Mouse (Mus musculus): ENCODE results near the gene Tnrc18. TPM values are rescaled to one million over a fixed set of nuclear protein-coding genes. Genes with fewer than 3 reads are reported as not detected.

Gene Tnrc18
- polyA plus RNA-seq, 1 experiment from 2014 or later: 36.4 TPM

DNA sequence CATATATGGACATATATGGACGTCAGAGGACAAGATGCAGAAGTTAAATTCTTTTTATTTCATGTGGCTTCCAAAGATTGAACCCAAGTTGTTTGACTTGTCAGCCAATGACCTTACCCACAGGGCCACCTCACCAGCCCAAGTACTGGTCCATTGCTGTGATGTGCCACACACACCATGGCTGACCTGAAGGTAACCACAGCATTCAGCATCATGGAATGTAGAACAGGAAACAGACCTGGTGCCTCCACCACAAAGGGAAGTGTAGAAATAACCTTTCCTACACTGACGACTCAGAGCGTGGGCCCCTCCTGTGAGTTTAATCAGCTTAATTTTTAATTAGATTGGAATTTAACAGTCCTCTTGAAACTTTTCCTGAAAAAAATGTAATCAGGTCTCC is 127.1 kb downstream of the Tnrc18 start:
- no peak overlapping the region for H3K9ac ChIP-seq (replicated peaks; ENCODE audit: low read depth, low read length)

DNA sequence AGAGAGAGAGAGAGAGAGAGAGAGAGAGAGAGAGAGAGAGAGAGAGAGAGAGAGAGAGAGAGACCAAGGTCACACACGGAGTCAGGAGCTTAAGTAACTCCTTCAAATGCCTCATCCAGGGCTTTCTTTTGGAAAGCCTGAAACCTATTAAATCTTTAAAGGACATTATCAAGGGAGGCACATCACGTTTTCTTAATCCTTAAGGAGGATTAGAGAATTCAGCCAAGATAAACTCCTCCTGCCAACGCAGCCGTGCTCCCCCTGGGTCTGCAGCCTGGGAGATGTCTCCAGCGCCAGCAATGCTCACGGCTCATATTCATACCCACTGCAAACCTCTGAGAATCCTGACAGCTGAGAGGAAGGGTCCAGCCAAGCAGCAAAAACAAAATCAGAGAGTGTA is 128.6 kb downstream of the Tnrc18 start:
- Histone ChIP-seq H3K36me3 (ENCODE audit: control insufficient read depth, insufficient read depth, low read length) (no peaks in the 10 kb centered on the region), H3K27ac (ENCODE audit: low read depth, low read length) (no peak overlapping the region), H3K4me1 (ENCODE audit: control insufficient read depth, insufficient read depth, low read length) (peaks cover 6% of the 10 kb centered on the region; the same call in 1 of the 2 replicates), H3K4me3 (ENCODE audit: low read depth, low read length) (no peak overlapping the region), H3K9me3 (ENCODE audit: control insufficient read depth, low read length) (no peaks in the 10 kb centered on the region), H3K9ac (replicated peaks; ENCODE audit: low read depth, low read length) (no peak overlapping the region), H3K4me2 (ENCODE audit: low read depth, low read length) (no peak overlapping the region), H3K27me3 (ENCODE audit: control insufficient read depth, insufficient read depth, low read length) (no peaks in the 10 kb centered on the region)
- 55% methylated on average over 6 of the region's 6 CpGs for WGBS
- ATAC-seq (ENCODE audit: low read depth): no peak

More for the DNA sequence above, 127.1 kb downstream of the Tnrc18 start:
- no peak for ATAC-seq (ENCODE audit: low read depth)
- Histone ChIP-seq H3K27me3 (ENCODE audit: control insufficient read depth, insufficient read depth, low read length) (no peaks in the 10 kb centered on the region), H3K36me3 (ENCODE audit: control insufficient read depth, insufficient read depth, low read length) (no peaks in the 10 kb centered on the region), H3K27ac (ENCODE audit: low read depth, low read length) (no peak overlapping the region), H3K4me3 (ENCODE audit: low read depth, low read length) (no peak overlapping the region), H3K4me2 (ENCODE audit: low read depth, low read length) (no peak overlapping the region), H3K9me3 (ENCODE audit: control insufficient read depth, low read length) (no peaks in the 10 kb centered on the region), H3K4me1 (ENCODE audit: control insufficient read depth, insufficient read depth, low read length) (peaks cover 11% of the 10 kb centered on the region; the same call in 1 of the 2 replicates)
- WGBS: 87% methylated on average over 3 of the region's 3 CpGs

DNA sequence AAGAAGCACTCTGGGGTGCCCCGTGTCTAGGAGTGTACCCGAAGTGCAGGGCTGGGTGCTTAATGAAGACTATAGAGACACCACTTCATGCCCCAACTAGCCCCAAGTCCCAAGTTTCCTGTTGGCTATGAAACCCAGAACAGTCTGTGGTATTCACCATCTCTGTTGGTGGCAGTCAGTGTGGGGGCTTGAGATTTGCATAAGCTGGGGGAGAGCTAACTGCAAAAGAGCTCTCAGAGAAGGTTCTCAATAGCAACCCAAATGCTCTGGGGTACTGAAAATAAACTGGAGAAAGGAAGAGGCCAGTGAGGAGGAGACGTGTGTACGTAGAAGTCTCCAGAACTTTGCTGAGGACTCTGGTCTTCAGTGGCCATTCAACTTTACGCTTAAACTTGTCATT is 134.9 kb downstream of the Tnrc18 start:
- H3K9me3 ChIP-seq (ENCODE audit: control insufficient read depth, low read length): no peaks in the 10 kb centered on the region
- no peak for ATAC-seq (ENCODE audit: low read depth)
- no peaks in the 10 kb centered on the region for H3K27me3 ChIP-seq (ENCODE audit: control insufficient read depth, insufficient read depth, low read length)
- H3K4me1 ChIP-seq (ENCODE audit: control insufficient read depth, insufficient read depth, low read length): no peaks in the 10 kb centered on the region
- H3K27ac ChIP-seq (ENCODE audit: low read depth, low read length): no peak overlapping the region
- 90% methylated on average over 5 of the region's 5 CpGs for WGBS
- H3K36me3 ChIP-seq (ENCODE audit: control insufficient read depth, insufficient read depth, low read length): no peaks in the 10 kb centered on the region
- no peak overlapping the region for H3K9ac ChIP-seq (replicated peaks; ENCODE audit: low read depth, low read length)
- H3K4me3 ChIP-seq (ENCODE audit: low read depth, low read length): no peak overlapping the region
- H3K4me2 ChIP-seq (ENCODE audit: low read depth, low read length): no peak overlapping the region

DNA sequence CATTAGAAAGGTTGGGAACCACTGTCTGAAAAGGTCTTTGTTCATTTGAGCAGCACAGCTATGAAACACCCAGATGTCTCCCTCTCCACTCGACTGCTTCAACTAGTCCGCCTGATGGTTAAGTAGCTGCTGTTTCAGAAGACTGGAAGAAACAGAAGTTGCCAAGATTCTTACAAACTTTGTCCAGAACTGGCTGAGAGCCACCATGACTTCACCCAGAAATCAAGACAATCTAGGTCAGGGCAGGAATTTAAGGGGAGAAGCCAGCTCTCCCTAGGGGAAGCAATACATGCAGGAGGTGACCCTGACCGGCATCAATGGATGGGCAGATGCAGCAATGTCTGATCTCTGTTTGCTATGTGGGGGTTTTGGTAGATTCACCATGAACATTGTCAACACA is 135.6 kb downstream of the Tnrc18 start:
- 87% methylated on average over 3 of the region's 3 CpGs for WGBS
- no peaks in the 10 kb centered on the region for H3K27me3 ChIP-seq (ENCODE audit: control insufficient read depth, insufficient read depth, low read length)
- no peak overlapping the region for H3K4me2 ChIP-seq (ENCODE audit: low read depth, low read length)
- no peak for ATAC-seq (ENCODE audit: low read depth)
- H3K36me3 ChIP-seq (ENCODE audit: control insufficient read depth, insufficient read depth, low read length): no peaks in the 10 kb centered on the region
- no peaks in the 10 kb centered on the region for H3K9me3 ChIP-seq (ENCODE audit: control insufficient read depth, low read length)
- no peak overlapping the region for H3K9ac ChIP-seq (replicated peaks; ENCODE audit: low read depth, low read length)
- no peak overlapping the region for H3K27ac ChIP-seq (ENCODE audit: low read depth, low read length)
- H3K4me1 ChIP-seq (ENCODE audit: control insufficient read depth, insufficient read depth, low read length): no peaks in the 10 kb centered on the region
- H3K4me3 ChIP-seq (ENCODE audit: low read depth, low read length): no peak overlapping the region

DNA sequence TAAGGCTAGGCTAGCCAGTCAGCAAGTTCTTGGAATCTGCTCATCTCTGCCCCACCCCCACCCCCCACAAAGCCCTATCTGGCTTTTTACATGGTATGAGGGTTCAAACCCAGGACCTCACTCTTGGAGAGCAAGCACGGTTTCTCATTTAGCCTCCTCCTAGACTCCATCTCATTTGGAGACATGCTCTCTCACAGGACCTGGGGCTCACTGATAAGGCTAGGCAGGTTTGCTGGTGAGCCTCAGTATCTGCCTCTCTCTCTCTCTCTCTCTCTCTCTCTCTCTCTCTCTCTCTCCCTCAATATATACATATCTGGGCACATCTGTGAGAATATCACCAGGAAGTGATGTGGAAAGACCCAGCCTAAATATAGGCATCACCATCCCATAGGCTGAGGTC is 138.4 kb downstream of the Tnrc18 start:
- Histone ChIP-seq H3K4me1 (ENCODE audit: control insufficient read depth, insufficient read depth, low read length) (no peaks in the 10 kb centered on the region), H3K36me3 (ENCODE audit: control insufficient read depth, insufficient read depth, low read length) (no peaks in the 10 kb centered on the region), H3K27ac (ENCODE audit: low read depth, low read length) (no peak overlapping the region), H3K9ac (replicated peaks; ENCODE audit: low read depth, low read length) (no peak overlapping the region), H3K4me3 (ENCODE audit: low read depth, low read length) (no peak overlapping the region), H3K9me3 (ENCODE audit: control insufficient read depth, low read length) (no peaks in the 10 kb centered on the region), H3K4me2 (ENCODE audit: low read depth, low read length) (no peak overlapping the region), H3K27me3 (ENCODE audit: control insufficient read depth, insufficient read depth, low read length) (no peaks in the 10 kb centered on the region)
- ATAC-seq (ENCODE audit: low read depth): no peak
- WGBS: 93% methylated on average over 1 of the region's 1 CpGs

DNA sequence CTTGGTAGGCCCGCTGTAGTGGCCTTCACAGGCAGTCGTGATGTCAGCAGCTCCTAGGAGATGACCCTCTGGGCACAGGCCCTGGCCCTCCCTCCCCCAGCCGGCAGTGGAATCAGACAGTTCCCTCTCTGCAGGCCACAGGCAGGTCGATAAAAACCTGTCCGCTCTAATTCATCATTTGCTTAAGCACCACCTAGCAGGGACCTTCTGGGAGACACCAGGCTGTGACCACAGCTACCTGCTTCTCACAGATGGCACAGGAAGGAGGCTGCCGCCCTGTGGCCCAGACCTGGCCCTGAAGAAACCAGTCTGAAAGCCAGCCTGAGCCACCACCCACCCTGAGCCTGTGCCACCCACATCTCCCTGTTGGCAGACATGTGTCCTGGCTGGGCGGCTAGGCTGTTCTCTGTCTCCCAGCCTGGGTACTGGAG is 139.3 kb downstream of the Tnrc18 start:
- no peak for ATAC-seq (ENCODE audit: low read depth)
- 60% methylated on average over 7 of the region's 7 CpGs for WGBS
- H3K4me2 ChIP-seq (ENCODE audit: low read depth, low read length): no peak overlapping the region
- no peaks in the 10 kb centered on the region for H3K4me1 ChIP-seq (ENCODE audit: control insufficient read depth, insufficient read depth, low read length)
- H3K36me3 ChIP-seq (ENCODE audit: control insufficient read depth, insufficient read depth, low read length): no peaks in the 10 kb centered on the region
- H3K4me3 ChIP-seq (ENCODE audit: low read depth, low read length): no peak overlapping the region
- H3K27ac ChIP-seq (ENCODE audit: low read depth, low read length): no peak overlapping the region
- no peak overlapping the region for H3K9ac ChIP-seq (replicated peaks; ENCODE audit: low read depth, low read length)
- H3K9me3 ChIP-seq (ENCODE audit: control insufficient read depth, low read length): no peaks in the 10 kb centered on the region
- H3K27me3 ChIP-seq (ENCODE audit: control insufficient read depth, insufficient read depth, low read length): no peaks in the 10 kb centered on the region

Other genes with a start within 250 kb of the Tnrc18 start
- 59.7 and 59.9 TPM in 2 replicates for gene Mmd2, start 208.9 kb downstream of the Tnrc18 start, polyA plus RNA-seq (2014; fragmentation: Nextera tagmentation; extraction: Ambion mirVana)
- gene Wipi2, start 190.0 kb downstream of the Tnrc18 start, polyA plus RNA-seq (2014; fragmentation: Nextera tagmentation; extraction: Ambion mirVana): 40.4 and 53.1 TPM in 2 replicates
- 71.4 and 81.0 TPM in 2 replicates for gene Slc29a4, start 125.2 kb downstream of the Tnrc18 start, polyA plus RNA-seq (2014; fragmentation: Nextera tagmentation; extraction: Ambion mirVana)
- 22.5 and 24.1 TPM in 2 replicates for gene Fbxl18, start 77.8 kb upstream of the Tnrc18 start, polyA plus RNA-seq (2014; fragmentation: Nextera tagmentation; extraction: Ambion mirVana)
- 12,012 and 12,961 TPM in 2 replicates for gene Actb, start 89.1 kb upstream of the Tnrc18 start, polyA plus RNA-seq (2014; fragmentation: Nextera tagmentation; extraction: Ambion mirVana)
- 428 and 502 TPM in 2 replicates for gene Fscn1, start 142.7 kb upstream of the Tnrc18 start, polyA plus RNA-seq (2014; fragmentation: Nextera tagmentation; extraction: Ambion mirVana)

Data from neural tube, embryonic 14.5 days (tissue).